Mouse (Mus musculus) erythroid progenitor cell, adult 5-6 weeks (primary cell): ENCODE measurements around the gene Gm26558. TPM values are rescaled to one million over a fixed set of nuclear protein-coding genes. Genes with fewer than 3 reads are reported as not detected.

Source experiments
- ATAC-seq: replicated peaks from 2 replicates; pipeline ENCODE4 v1.8.0; 2016; ENCODE audit warnings: moderate number of reproducible peaks, mild to moderate bottlenecking, moderate TSS enrichment, inconsistent platforms; ENCODE audit not compliant: poor library complexity, low FRiP score, severe bottlenecking
- total RNA-seq, 2 experiments: library from RNA; stranded (forward) in 1 of 2; stranded (reverse) in 1 of 2; fragments of 150-400 nt in 1 of 2; fragments of 186-747, 209-891 nt in 1 of 2; gene quantifications; 2 replicates each; pipeline versions ENCODE4 v1.2.3 to v1.2.4; 2015 to 2017; ENCODE audit warnings: low replicate concordance in 2 of 2

Gene Gm26558
- total RNA-seq, 2 experiments from 2014 or later: not detected

DNA sequence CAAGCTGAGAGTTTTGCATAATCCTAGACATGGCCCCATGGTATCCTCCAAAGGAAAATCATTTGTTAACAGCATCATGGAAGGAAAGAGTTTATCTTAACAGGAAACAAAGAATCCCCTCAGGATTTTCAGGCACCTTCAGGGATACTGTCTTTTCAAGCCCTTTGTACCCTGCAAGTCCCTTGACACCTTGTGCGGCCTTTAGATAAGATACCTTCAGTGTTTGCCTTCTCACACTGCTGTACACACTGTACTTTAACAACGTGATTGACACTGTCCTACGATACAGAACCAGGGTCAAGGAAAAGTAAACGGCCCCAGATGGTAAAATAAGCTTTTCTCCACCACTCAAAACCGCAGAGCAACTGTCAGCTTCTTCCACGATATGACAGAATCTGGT, 10.1 kb downstream of the Gm26558 start:
- ATAC-seq: no peak

- no peak for ATAC-seq
Measured at GRCm38 (mm10) chr2:70649471-70649870, 12.4 kb downstream of the Gm26558 start.

DNA sequence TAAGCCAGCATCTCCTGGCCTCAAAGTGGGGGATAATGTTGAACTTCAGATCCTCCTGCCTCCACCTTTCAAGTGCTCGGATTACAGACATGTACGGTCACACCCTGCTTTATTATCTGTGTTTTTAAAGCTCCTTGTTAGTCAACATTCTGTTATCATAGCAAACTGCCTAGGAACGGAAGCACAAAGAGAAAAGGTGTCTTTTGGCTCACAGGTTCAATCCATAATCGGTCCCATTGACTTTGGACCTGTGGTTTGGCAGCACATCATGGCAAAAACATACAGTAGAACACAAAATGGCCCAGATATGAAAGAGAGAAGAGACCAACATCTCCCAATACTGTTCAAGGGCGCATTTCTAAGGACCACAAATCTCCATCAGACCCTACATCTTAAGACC, 13.6 kb downstream of the Gm26558 start:
- no peak for ATAC-seq

GRCm38 (mm10) chr2:70647681-70648080, 14.2 kb downstream of the Gm26558 start:
- no peak for ATAC-seq

DNA sequence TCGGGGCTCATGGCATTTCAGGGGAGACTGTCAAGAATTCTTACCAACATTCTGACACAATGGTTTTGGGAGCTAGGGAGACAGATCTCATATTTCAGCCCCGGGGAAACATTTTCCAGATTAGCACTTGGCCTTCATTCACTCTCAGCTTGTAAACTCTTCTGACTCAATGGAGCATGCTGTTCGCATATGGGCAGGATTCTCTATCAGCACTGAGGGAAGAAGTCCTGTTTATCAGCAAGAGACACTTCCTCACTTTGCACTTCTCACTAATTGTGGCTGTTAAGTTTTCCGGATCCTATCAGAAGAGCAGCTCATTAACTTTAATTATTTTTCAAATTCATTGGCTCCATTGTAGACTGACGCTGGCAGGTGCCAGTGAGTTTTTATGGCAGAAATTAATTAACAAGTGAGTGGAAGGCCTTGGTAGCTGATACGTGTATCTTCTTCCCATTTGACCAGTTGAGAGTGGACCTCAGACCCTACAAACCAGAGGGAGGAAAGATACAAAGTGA, 16.6 kb downstream of the Gm26558 start:
- ATAC-seq: no peak

- no peak for ATAC-seq
Measured at GRCm38 (mm10) chr2:70642971-70643565, 18.8 kb downstream of the Gm26558 start.

- no peak for ATAC-seq
Measured at GRCm38 (mm10) chr2:70640968-70641367, 20.9 kb downstream of the Gm26558 start.

GRCm38 (mm10) chr2:70634028-70634690, 27.7 kb downstream of the Gm26558 start:
- no peak for ATAC-seq

- no peak for ATAC-seq
Measured at GRCm38 (mm10) chr2:70632412-70632811, 29.5 kb downstream of the Gm26558 start.

DNA sequence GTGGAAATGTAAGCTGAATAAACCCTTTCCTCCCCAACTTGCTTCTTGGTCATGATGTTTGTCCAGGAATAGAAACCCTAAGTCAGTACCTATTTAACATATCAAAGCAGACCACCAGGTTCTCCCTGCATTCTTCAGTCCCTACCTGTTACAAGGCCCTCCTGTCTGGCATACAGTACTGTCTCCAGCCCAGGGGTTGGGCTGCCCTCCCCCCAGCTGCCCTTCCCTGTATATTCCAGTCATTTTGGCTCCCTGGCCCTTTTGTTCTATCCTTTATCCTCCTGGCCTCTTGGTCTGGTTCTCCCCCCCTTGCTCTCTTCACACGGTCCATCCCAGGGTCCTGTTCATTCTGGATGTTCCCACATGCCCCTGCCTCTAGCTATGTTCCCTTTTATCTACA, 30.6 kb downstream of the Gm26558 start:
- no peak for ATAC-seq

- ATAC-seq: no peak
Measured at GRCm38 (mm10) chr2:70629921-70630320, 32.0 kb downstream of the Gm26558 start.

- no peak for ATAC-seq
Measured at GRCm38 (mm10) chr2:70629339-70629761, 32.6 kb downstream of the Gm26558 start.

- ATAC-seq: no peak
Measured at GRCm38 (mm10) chr2:70628397-70628796, 33.5 kb downstream of the Gm26558 start.

DNA sequence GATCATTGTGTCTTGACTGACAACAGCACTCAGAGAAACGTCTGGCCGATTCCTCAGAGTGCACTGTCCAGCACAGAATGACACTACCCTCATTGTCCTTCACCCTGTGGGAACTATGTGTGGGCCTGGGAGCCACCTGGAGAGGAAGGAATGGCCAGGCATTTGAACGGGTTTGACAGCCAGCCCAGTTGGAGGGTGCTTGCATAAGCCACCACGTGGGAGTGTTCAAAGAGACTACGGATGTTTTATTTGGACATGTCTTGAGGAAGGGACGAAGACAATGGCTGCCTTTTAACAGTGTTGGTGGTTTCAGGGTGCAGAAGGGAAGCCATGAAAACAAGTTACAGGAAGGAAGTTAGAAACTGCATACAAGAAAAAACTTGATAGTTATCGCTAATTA, 36.1 kb downstream of the Gm26558 start:
- no peak for ATAC-seq

- 0 out of 2 replicates have a peak, but pooled peaks have one; percentile 19 for ATAC-seq
Measured at GRCm38 (mm10) chr2:70622244-70622643, 39.7 kb downstream of the Gm26558 start.

- ATAC-seq: no peak
Measured at GRCm38 (mm10) chr2:70620225-70620624, 41.7 kb downstream of the Gm26558 start.

GRCm38 (mm10) chr2:70619232-70619835, 42.6 kb downstream of the Gm26558 start:
- ATAC-seq: no peak

DNA sequence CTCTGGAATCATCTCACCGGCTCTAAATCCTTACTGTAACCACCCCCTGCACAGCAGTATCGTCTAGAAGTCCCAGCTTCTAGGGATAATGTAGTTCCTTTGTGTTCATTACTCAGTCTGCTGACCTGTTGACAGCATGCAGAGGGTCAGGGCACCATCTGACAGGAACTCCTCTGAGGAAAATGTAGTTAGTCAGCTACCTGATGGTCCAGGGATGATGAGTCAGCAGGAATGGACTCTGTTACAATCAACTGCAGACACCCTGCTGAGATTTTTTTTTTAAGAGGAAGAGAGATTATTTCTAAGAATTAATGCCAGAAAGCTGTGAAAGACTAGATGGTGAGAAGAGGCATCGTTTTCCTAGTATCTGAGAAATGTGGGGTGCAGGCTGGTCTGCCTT, 45.3 kb downstream of the Gm26558 start:
- ATAC-seq: no peak

- ATAC-seq: no peak
Measured at GRCm38 (mm10) chr2:70616076-70616475, 45.8 kb downstream of the Gm26558 start.

DNA sequence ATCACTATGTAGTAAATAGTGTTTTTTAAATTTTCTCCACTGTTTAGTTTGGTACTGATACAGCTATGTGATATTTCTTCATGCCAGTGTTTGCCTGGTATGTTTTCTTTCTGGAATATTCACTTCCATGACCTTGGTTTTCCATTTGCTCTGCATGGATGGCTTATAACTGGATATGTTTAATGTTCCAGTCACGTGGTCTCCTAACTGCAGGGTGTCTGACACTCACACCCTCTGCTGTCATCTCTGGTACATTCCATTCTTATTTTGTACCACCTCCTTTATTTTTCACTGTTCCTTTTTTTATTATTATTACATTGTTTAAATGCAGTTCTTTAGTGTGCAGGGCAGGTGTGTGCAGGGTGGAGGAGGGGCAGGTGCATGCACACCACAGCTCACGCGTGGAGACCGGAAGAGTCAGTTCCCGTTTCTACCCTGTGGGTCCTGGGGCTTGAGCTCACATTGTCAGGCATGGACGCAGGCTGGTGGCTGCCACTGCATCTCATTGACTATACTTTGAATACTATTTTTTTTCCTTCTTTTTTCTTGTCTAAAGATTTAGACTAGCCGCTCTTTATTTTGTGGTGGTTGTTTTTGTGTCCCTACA, 47.1 kb downstream of the Gm26558 start:
- ATAC-seq: no peak
